Mouse (Mus musculus): ENCODE measurements around the gene Naxe. TPM values are rescaled to one million over a fixed set of nuclear protein-coding genes. Genes with fewer than 3 reads are reported as not detected.

Gene Naxe
- polyA plus RNA-seq, 1 experiment from 2014 or later: 196 TPM

GRCm38 (mm10) chr3:88057030-88057429, 1.3 kb downstream of the Naxe start:
- peak overlapping the region; percentile 76 for H3K4me3 ChIP-seq (replicated peaks)
- H3K36me3 ChIP-seq: peaks cover 45% of the 10 kb centered on the region
- peaks cover 17% of the 10 kb centered on the region for H3K4me1 ChIP-seq
- peak overlapping the region; percentile 84 for H3K4me2 ChIP-seq (replicated peaks)
- 0 out of 2 replicates have a peak overlapping the region, but pooled peaks have one; percentile 80 for H3K9ac ChIP-seq
- no peak overlapping the region for H3K27ac ChIP-seq (replicated peaks)
- no peaks in the 10 kb centered on the region for H3K9me3 ChIP-seq (replicated peaks)
- WGBS: 86% methylated on average over 6 of the region's 6 CpGs
- no peak for ATAC-seq (ENCODE audit: insufficient number of reproducible peaks, low FRiP score, low TSS enrichment, low read depth)
- no peaks in the 10 kb centered on the region for H3K27me3 ChIP-seq

- no peak for ATAC-seq (ENCODE audit: insufficient number of reproducible peaks, low FRiP score, low TSS enrichment, low read depth)
- peaks cover 46% of the 10 kb centered on the region for H3K36me3 ChIP-seq
- H3K27ac ChIP-seq (replicated peaks): no peak overlapping the region
- no peaks in the 10 kb centered on the region for H3K4me1 ChIP-seq
- H3K9me3 ChIP-seq (replicated peaks): no peaks in the 10 kb centered on the region
- no peaks in the 10 kb centered on the region for H3K27me3 ChIP-seq
- no peak overlapping the region for H3K9ac ChIP-seq
- no peak overlapping the region for H3K4me2 ChIP-seq (replicated peaks)
- no peak overlapping the region for H3K4me3 ChIP-seq (replicated peaks)
- WGBS: 78% methylated on average over 3 of the region's 3 CpGs
Measured at GRCm38 (mm10) chr3:88049532-88049931, 8.8 kb downstream of the Naxe start.

- H3K4me3 ChIP-seq (replicated peaks): peak within 1 kb of the TSS; percentile 79
- H3K9me3 ChIP-seq (replicated peaks): no peaks in the 10 kb centered on the region
- peaks cover 4% of the 10 kb centered on the region; the same call in 1 of the 2 replicates for H3K4me1 ChIP-seq
- H3K27me3 ChIP-seq: peaks cover 9% of the 10 kb centered on the region
- H3K4me2 ChIP-seq (replicated peaks): peak within 1 kb of the TSS; percentile 64
- peaks cover 4% of the 10 kb centered on the region; the same call in 1 of the 2 replicates for H3K36me3 ChIP-seq
- peak; percentile 83 for ATAC-seq (ENCODE audit: insufficient number of reproducible peaks, low FRiP score, low TSS enrichment, low read depth)
- H3K9ac ChIP-seq: peak within 1 kb of the TSS; percentile 33; the same call in 1 of the 2 replicates
- H3K27ac ChIP-seq (replicated peaks): peak within 1 kb of the TSS; percentile 8
- 8% methylated on average over 36 of the region's 36 CpGs for WGBS
Measured at GRCm38 (mm10) chr3:88042661-88043421, 15.5 kb downstream of the Naxe start, which contains the start of gene Gpatch4. TSS of gene Gpatch4 (plus strand) at chr3:88043108.

GRCm38 (mm10) chr3:88035561-88036293, 22.6 kb downstream of the Naxe start:
- Histone ChIP-seq H3K4me1 (peaks cover 1% of the 10 kb centered on the region; the same call in 1 of the 2 replicates), H3K4me3 (replicated peaks) (no peak overlapping the region), H3K36me3 (no peaks in the 10 kb centered on the region), H3K4me2 (replicated peaks) (no peak overlapping the region), H3K9ac (no peak overlapping the region), H3K27ac (replicated peaks) (no peak overlapping the region), H3K9me3 (replicated peaks) (no peaks in the 10 kb centered on the region), H3K27me3 (peaks cover 28% of the 10 kb centered on the region)
- 67% methylated on average over 1 of the region's 1 CpGs for WGBS
- no peak for ATAC-seq (ENCODE audit: insufficient number of reproducible peaks, low FRiP score, low TSS enrichment, low read depth)

- Histone ChIP-seq H3K36me3 (no peaks in the 10 kb centered on the region), H3K27me3 (peaks cover 35% of the 10 kb centered on the region), H3K4me1 (peaks cover 3% of the 10 kb centered on the region; the same call in 1 of the 2 replicates), H3K27ac (replicated peaks) (no peak overlapping the region), H3K4me2 (replicated peaks) (no peak overlapping the region), H3K9me3 (replicated peaks) (no peaks in the 10 kb centered on the region), H3K9ac (no peak overlapping the region), H3K4me3 (replicated peaks) (no peak overlapping the region)
- no peak for ATAC-seq (ENCODE audit: insufficient number of reproducible peaks, low FRiP score, low TSS enrichment, low read depth)
- 55% methylated on average over 5 of the region's 5 CpGs for WGBS
Measured at GRCm38 (mm10) chr3:88033506-88033905, 24.8 kb downstream of the Naxe start.

GRCm38 (mm10) chr3:88030608-88031395, 27.5 kb downstream of the Naxe start:
- 15% methylated on average over 19 of the region's 19 CpGs for WGBS
- no peak overlapping the region for H3K4me3 ChIP-seq (replicated peaks)

GRCm38 (mm10) chr3:88027434-88028186, 30.7 kb downstream of the Naxe start, which contains the start of gene Hapln2:
TSS of gene Hapln2 (minus strand) at chr3:88027583.
- H3K4me2 ChIP-seq (replicated peaks): no peak within 1 kb of the TSS
- no peak for ATAC-seq (ENCODE audit: insufficient number of reproducible peaks, low FRiP score, low TSS enrichment, low read depth)
- H3K27ac ChIP-seq (replicated peaks): no peak within 1 kb of the TSS
- H3K4me1 ChIP-seq: peaks cover 17% of the 10 kb centered on the region
- H3K36me3 ChIP-seq: no peaks in the 10 kb centered on the region
- no peaks in the 10 kb centered on the region for H3K9me3 ChIP-seq (replicated peaks)
- no peak within 1 kb of the TSS for H3K9ac ChIP-seq
- H3K4me3 ChIP-seq (replicated peaks): no peak within 1 kb of the TSS
- peaks cover 72% of the 10 kb centered on the region for H3K27me3 ChIP-seq
- 43% methylated on average over 5 of the region's 5 CpGs for WGBS

More at GRCm38 (mm10) chr3:88030608-88031395, 27.5 kb downstream of the Naxe start:
- Histone ChIP-seq H3K9me3 (replicated peaks) (no peaks in the 10 kb centered on the region), H3K4me2 (replicated peaks) (no peak overlapping the region), H3K36me3 (no peaks in the 10 kb centered on the region), H3K4me1 (peaks cover 3% of the 10 kb centered on the region; the same call in 1 of the 2 replicates), H3K27me3 (peaks cover 43% of the 10 kb centered on the region), H3K27ac (replicated peaks) (no peak overlapping the region), H3K9ac (no peak overlapping the region)
- no peak for ATAC-seq (ENCODE audit: insufficient number of reproducible peaks, low FRiP score, low TSS enrichment, low read depth)

GRCm38 (mm10) chr3:88026823-88027222, 31.5 kb downstream of the Naxe start:
- Histone ChIP-seq H3K27me3 (peaks cover 75% of the 10 kb centered on the region), H3K9me3 (replicated peaks) (no peaks in the 10 kb centered on the region), H3K9ac (no peak overlapping the region), H3K4me3 (replicated peaks) (no peak overlapping the region), H3K27ac (replicated peaks) (no peak overlapping the region), H3K4me2 (replicated peaks) (no peak overlapping the region), H3K4me1 (peaks cover 22% of the 10 kb centered on the region), H3K36me3 (no peaks in the 10 kb centered on the region)
- ATAC-seq (ENCODE audit: insufficient number of reproducible peaks, low FRiP score, low TSS enrichment, low read depth): no peak
- 49% methylated on average over 7 of the region's 7 CpGs for WGBS

- WGBS: under 1% methylated on average over 81 of the region's 81 CpGs
- H3K27me3 ChIP-seq: peaks cover 77% of the 10 kb centered on the region
- peaks cover 19% of the 10 kb centered on the region for H3K4me1 ChIP-seq
- ATAC-seq (ENCODE audit: insufficient number of reproducible peaks, low FRiP score, low TSS enrichment, low read depth): peak; percentile 48; the same call in 1 of the 2 replicates
- H3K9ac ChIP-seq: no peak overlapping the region
- peak overlapping the region; percentile 100 for H3K4me2 ChIP-seq (replicated peaks)
- H3K27ac ChIP-seq (replicated peaks): no peak overlapping the region
- H3K9me3 ChIP-seq (replicated peaks): no peaks in the 10 kb centered on the region
- H3K4me3 ChIP-seq (replicated peaks): peak overlapping the region; percentile 55
- no peaks in the 10 kb centered on the region for H3K36me3 ChIP-seq
Measured at GRCm38 (mm10) chr3:88023192-88024074, 34.9 kb downstream of the Naxe start.

Data from embryonic facial prominence, embryonic 15.5 days (tissue).